Mouse (Mus musculus): ENCODE results near the gene Rcsd1. TPM values are rescaled to one million over a fixed set of nuclear protein-coding genes. Genes with fewer than 3 reads are reported as not detected.
"Not testable (repeated sequence)": the region's sequence is repeated elsewhere in the genome, so short reads cannot be mapped to it uniquely, and the experiment has no call there.

Gene Rcsd1
- polyA plus RNA-seq, 1 experiment: 10.6 TPM

DNA sequence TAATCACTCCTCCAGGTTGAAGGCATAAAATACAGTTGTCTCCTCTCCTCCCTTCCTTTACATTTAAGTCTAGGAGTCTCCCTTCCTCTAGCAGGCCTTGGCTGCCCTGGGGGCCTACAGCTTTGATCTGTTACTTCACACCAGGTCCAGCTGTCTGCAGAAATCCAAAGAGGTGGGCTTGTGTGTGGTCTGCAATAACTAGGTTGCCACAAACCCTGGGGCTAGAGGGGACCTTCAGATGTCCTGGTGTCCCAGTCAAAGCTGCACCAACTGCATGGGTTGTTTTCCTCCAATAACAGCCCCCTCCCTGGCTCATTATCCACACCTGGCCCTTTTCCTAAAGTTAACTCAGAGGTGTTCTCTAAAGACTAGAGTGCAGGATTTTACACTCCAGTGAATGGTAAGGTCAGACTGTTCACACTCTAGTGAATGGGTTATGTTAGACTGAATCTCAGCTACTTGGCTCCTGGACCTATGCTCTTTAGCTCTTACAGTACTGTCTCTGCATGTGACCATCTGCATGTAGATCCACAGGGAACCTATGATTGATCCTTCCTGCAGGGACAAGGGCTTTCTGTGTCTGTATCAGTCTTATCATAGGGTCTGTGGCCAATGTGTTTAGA lies 14.1 kb downstream of the Rcsd1 start:
- DNase-seq (ENCODE audit: low read depth, low spot score): no peak

DNA sequence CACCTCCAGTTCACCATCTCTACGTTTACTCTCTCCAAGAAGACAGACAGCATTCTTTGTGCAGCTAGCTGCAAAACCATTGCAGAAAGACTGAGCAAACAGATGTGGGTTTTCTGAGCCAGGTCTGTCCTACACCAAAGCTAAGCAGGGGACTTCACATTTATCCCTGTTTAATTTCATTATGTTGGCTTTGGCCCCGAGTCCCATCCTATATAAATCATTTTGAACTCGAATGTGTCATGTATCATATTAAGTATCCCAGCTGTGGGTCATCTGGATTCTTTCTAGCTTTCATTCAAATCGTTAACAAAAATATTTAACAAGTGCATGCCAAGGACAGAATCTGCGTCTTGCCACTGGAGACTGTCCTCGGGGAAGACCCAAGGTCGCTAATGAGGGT lies 15.7 kb downstream of the Rcsd1 start:
- no peak for DNase-seq (ENCODE audit: low read depth, low spot score)
- 40% methylated on average over 7 of the region's 7 CpGs for WGBS

- WGBS: 34% methylated on average over 3 of the region's 3 CpGs
- no peak for DNase-seq (ENCODE audit: low read depth, low spot score)
Measured at GRCm38 (mm10) chr1:165691516-165691915, 18.0 kb downstream of the Rcsd1 start.

- WGBS: 50% methylated on average over 5 of the region's 5 CpGs
- no peak for DNase-seq (ENCODE audit: low read depth, low spot score)
Measured at GRCm38 (mm10) chr1:165689845-165690244, 19.7 kb downstream of the Rcsd1 start.

DNA sequence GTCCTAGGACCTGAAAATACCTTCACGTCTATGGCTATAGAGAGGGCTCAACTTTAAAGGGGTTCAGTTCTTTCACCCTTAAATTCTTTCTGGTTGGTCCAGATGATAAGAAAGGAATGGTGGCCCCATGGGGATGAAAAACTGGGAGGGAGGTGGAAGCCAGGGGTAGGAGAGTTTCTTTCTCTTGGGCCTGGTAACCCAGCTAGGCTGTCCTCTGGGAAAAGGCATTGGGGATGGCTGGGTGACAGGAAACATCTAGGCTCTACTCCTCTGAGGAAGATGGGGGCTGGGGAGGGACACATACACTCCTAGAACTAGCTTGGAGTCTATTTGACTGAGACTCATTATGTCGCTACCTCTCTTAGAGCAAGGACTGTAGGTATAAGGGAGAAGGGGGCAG lies 21.7 kb downstream of the Rcsd1 start:
- DNase-seq (ENCODE audit: low read depth, low spot score): no peak
- WGBS: 81% methylated on average over 2 of the region's 2 CpGs

- 28% methylated on average over 8 of the region's 8 CpGs for WGBS
- no peak for DNase-seq (ENCODE audit: low read depth, low spot score)
Measured at GRCm38 (mm10) chr1:165686963-165687362, 22.6 kb downstream of the Rcsd1 start.

DNA sequence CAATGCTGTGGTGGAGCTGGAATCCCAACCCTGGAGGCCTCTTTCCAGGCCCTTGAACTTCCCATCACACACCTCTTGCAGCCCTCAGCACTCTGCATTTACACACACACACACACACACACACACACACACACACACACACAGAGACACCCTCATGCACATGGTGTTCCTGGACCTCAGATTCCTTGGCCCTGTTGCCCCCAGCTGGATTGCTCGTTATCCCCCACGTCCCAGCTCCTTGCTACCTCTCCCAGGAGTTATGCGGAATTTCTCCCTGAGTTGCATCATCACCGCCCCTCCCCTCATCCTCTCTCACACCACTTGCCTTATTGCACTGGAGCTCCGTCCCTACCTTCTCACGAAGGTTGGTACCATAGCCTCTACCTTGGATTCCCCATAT lies 23.2 kb downstream of the Rcsd1 start:
- DNase-seq (ENCODE audit: low read depth, low spot score): no peak
- WGBS: 62% methylated on average over 6 of the region's 6 CpGs

- DNase-seq (ENCODE audit: low read depth, low spot score): no peak
- 74% methylated on average over 15 of the region's 15 CpGs for WGBS
Measured at GRCm38 (mm10) chr1:165684261-165685203, 25.0 kb downstream of the Rcsd1 start.

- 50% methylated on average over 18 of the region's 18 CpGs for WGBS
Measured at GRCm38 (mm10) chr1:165682056-165682853, 27.3 kb downstream of the Rcsd1 start.

DNA sequence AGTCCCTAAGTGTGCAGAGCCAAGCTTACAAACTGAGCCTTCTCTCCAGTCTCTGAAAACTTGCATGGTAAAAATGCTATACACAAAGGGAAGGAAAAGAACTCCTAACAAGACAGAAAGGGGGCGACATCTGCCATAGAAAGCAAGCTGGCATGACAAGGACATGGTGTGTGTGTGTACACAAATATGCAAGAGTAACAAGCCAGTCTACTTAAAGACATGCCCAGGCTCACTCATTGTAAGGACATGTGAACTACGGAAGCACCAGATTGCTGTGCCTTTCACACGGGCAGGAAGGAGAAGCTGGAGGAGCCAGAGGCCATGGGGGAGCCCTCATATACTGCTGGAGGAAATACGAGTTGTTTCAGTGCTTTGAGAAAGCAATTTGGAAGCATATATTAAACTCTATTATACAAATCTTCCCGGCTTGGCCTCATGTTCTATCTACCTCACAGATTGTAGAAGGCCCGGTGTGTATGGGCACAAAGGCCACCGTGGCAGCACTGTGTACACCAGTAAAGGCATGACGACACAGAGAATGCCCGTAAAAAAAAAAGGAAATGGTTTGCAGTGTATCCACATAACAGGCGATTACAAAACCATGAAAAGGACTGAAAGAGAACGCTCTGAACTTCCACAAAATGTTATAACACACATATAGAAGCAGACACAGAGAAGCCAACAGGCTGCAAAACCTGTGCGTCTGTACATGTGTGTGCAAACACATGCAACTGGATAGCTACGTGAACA lies 28.3 kb downstream of the Rcsd1 start:
- DNase-seq (ENCODE audit: low read depth, low spot score): no peak
- WGBS: 41% methylated on average over 13 of the region's 13 CpGs

More at GRCm38 (mm10) chr1:165682056-165682853, 27.3 kb downstream of the Rcsd1 start:
- DNase-seq (ENCODE audit: low read depth, low spot score): no peak

GRCm38 (mm10) chr1:165680086-165680485 lies 29.5 kb downstream of the Rcsd1 start:
- not testable (repeated sequence) for DNase-seq (ENCODE audit: low read depth, low spot score)

GRCm38 (mm10) chr1:165679618-165679997 lies 29.9 kb downstream of the Rcsd1 start:
- 72% methylated on average over 3 of the region's 3 CpGs for WGBS
- DNase-seq (ENCODE audit: low read depth, low spot score): no peak

DNA sequence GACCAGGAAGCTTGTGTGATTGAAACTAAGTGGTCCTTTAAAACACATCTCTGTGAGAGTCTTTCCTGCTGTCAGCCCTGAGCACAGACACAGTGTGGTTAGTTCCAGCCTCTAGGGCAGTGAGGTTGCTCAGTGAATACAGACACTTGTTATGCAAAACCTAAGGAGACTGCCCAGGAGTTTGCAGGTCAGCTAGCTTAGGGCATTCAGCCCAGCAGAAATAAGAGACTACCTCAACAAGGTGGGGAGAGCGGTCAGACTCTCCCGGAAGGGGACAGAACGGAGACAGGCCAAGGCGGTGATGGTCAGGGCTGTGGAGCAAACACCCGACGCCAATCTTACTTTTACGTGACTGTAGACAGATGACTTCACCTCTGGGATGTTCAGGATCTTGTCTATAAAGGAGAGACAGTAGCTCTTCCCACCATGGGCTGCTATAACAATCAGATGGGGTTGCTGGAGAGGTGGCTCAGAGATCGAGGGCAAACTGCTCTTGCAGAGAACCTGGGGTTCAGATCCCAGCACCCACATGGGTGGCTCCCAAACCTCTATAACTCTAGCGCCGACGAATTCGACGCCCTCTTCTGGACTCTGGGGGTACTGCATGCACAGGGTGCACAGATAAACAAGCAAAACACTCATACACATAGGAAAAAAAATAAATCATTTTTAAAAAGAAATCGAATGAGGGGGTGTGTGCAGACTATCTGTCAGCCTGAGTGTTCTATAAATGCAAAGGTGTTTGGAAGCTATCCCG lies 30.5 kb downstream of the Rcsd1 start:
- WGBS: 79% methylated on average over 15 of the region's 15 CpGs
- no peak for DNase-seq (ENCODE audit: low read depth, low spot score)

- DNase-seq (ENCODE audit: low read depth, low spot score): no peak
- 72% methylated on average over 4 of the region's 4 CpGs for WGBS
Measured at GRCm38 (mm10) chr1:165677558-165677957, 32.0 kb downstream of the Rcsd1 start.

- WGBS: 76% methylated on average over 3 of the region's 3 CpGs
- DNase-seq (ENCODE audit: low read depth, low spot score): no peak
Measured at GRCm38 (mm10) chr1:165676993-165677392, 32.6 kb downstream of the Rcsd1 start.

- DNase-seq (ENCODE audit: low read depth, low spot score): no peak
- WGBS: 84% methylated on average over 9 of the region's 9 CpGs
Measured at GRCm38 (mm10) chr1:165675167-165675566, 34.4 kb downstream of the Rcsd1 start.

GRCm38 (mm10) chr1:165672355-165672754 lies 37.2 kb downstream of the Rcsd1 start:
- no peak for DNase-seq (ENCODE audit: low read depth, low spot score)
- 79% methylated on average over 9 of the region's 9 CpGs for WGBS

DNA sequence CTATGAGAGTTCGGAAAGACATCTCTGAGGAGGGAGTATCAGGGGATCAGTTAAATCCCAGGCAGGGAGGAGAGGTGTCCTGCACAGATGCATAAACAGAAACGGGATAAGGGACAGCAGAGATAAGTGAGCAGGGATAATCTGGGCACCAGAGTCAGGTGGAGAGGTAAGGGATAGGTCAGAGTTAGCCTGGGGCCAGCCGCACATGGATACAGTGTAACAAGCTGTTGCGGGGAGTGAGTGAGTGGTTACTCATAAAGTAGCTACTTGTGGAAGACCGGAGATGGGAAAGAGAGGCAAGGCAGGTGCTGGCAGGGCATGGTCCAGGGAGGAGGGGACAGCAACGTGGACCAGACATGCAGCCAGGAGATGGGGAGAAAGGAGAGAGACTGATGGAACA lies 39.5 kb downstream of the Rcsd1 start:
- WGBS: 68% methylated on average over 6 of the region's 6 CpGs
- DNase-seq (ENCODE audit: low read depth, low spot score): no peak

DNA sequence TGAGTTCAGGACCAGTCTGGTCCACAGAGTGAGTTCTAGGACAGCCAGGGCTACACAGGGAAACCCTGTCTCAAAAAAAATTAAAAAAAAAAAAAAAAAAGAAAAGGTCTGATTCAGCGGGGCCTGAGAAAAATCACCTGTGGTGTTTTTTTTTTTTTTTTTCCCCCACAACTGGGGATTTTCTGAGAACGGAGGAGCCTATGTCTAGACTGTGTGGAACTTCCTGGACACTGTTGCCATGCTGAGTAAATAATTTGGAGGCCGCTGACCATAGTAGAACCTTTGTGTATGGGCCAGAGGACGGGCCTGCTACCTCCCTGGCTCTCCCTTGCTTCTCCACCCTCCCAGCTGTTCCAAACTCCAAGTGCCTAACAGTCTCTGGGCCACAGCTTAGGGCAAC lies 40.7 kb downstream of the Rcsd1 start:
- DNase-seq (ENCODE audit: low read depth, low spot score): no peak
- WGBS: 30% methylated on average over 4 of the region's 4 CpGs

All from large intestine, adult 2 months (tissue).